Mouse (Mus musculus): ENCODE measurements at regions not wholly inside any gene's neighbourhood (a gene's known extent, or its start where the extent isn't known, plus 50 kb on each side); places are given as distances from the start of the nearest gene placed in this dataset.

GRCm38 (mm10) chrX:13357149-13357783, 76.5 kb downstream of the Ddx3x start:
- H3K79me2 ChIP-seq (ENCODE audit: control insufficient read depth, insufficient read depth, low read length, poor library complexity): no peaks in the 10 kb centered on the region
- no peaks in the 10 kb centered on the region for H3K9me3 ChIP-seq (replicated peaks; ENCODE audit: insufficient read depth, low read length)
- no peaks in the 10 kb centered on the region for H3K4me1 ChIP-seq (ENCODE audit: control insufficient read depth in 1 of 2, insufficient read depth in 2 of 2, low read length in 2 of 2)
- H3K27me3 ChIP-seq (ENCODE audit: control insufficient read depth in 1 of 2, insufficient read depth in 2 of 2, low read length in 2 of 2): no peaks in the 10 kb centered on the region
- no peak overlapping the region for H3K9ac ChIP-seq (ENCODE audit: control insufficient read depth, low read depth, low read length, poor library complexity, severe bottlenecking)
- DNase-seq (ENCODE audit: low read depth, low spot score): no peak
- H3K4me3 ChIP-seq (ENCODE audit: control insufficient read depth in 1 of 2, insufficient read depth in 1 of 2, low read depth in 2 of 2, low read length in 2 of 2): no peak overlapping the region
- no peak for TF ChIP-seq RCOR1 (IDR thresholded peaks at IDR 0.05; ENCODE audit: low read depth, low read length)
- no peak for TF ChIP-seq NELFE (IDR thresholded peaks at IDR 0.05; ENCODE audit: low read depth, low read length)
- no peak overlapping the region for H3K27ac ChIP-seq (ENCODE audit: control insufficient read depth, low read depth, low read length)
- no peaks in the 10 kb centered on the region for H3K36me3 ChIP-seq (ENCODE audit: control insufficient read depth in 1 of 2, insufficient read depth in 2 of 2, low read length in 2 of 2)

GRCm38 (mm10) chrX:13357973-13358372, 77.2 kb downstream of the Ddx3x start:
- Histone ChIP-seq H3K79me2 (ENCODE audit: control insufficient read depth, insufficient read depth, low read length, poor library complexity) (no peaks in the 10 kb centered on the region), H3K36me3 (ENCODE audit: control insufficient read depth in 1 of 2, insufficient read depth in 2 of 2, low read length in 2 of 2) (no peaks in the 10 kb centered on the region)
- TF ChIP-seq SIN3A (IDR thresholded peaks at IDR 0.05; ENCODE audit: low read length) (no peak), CHD2 (IDR thresholded peaks at IDR 0.05; ENCODE audit: low read length) (no peak), BHLHE40 (IDR thresholded peaks at IDR 0.05; ENCODE audit: borderline replicate concordance, low read depth, low read length) (no peak), MYB (IDR thresholded peaks at IDR 0.05; ENCODE audit: low read depth, low read length) (no peak), USF1 (IDR thresholded peaks at IDR 0.05; ENCODE audit: low read depth, low read length) (no peak), TBP (IDR thresholded peaks at IDR 0.05; ENCODE audit: low read depth, low read length) (no peak)

GRCm38 (mm10) chrX:13360436-13360835, 79.7 kb downstream of the Ddx3x start:
- H3K9ac ChIP-seq (ENCODE audit: control insufficient read depth, low read depth, low read length, poor library complexity, severe bottlenecking): no peak overlapping the region
- TF ChIP-seq ELF1 (IDR thresholded peaks at IDR 0.05; ENCODE audit: low read depth, low read length) (no peak), NELFE (IDR thresholded peaks at IDR 0.05; ENCODE audit: low read depth, low read length) (no peak), MAX (IDR thresholded peaks at IDR 0.05; ENCODE audit: low read length) (no peak), ZNF384 (IDR thresholded peaks at IDR 0.05; ENCODE audit: low read depth, low read length) (no peak), POLR2AphosphoS2 (IDR thresholded peaks at IDR 0.05; ENCODE audit: low read length) (no peak), JUND (IDR thresholded peaks at IDR 0.05; ENCODE audit: low read depth, low read length) (no peak), POLR2AphosphoS5 (IDR thresholded peaks at IDR 0.05; ENCODE audit: borderline replicate concordance, low read depth, low read length) (no peak), EP300 (IDR thresholded peaks at IDR 0.05; ENCODE audit: low read depth in 1 of 2, low read length in 2 of 2) (no peak), MYB (IDR thresholded peaks at IDR 0.05; ENCODE audit: low read depth, low read length) (no peak), KAT2A (conservative IDR thresholded peaks at IDR 0.05; ENCODE audit: low read depth, low read length) (no peak), ZMIZ1 (IDR thresholded peaks at IDR 0.05; ENCODE audit: low read depth, low read length) (no peak), E2F4 (IDR thresholded peaks at IDR 0.05; ENCODE audit: borderline replicate concordance, low read depth, low read length) (no peak), RAD21 (IDR thresholded peaks at IDR 0.05; ENCODE audit: low read depth, low read length) (no peak), SMC3 (IDR thresholded peaks at IDR 0.05; ENCODE audit: low read depth, low read length) (no peak), HCFC1 (IDR thresholded peaks at IDR 0.05; ENCODE audit: low read depth, low read length) (no peak)
- no peaks in the 10 kb centered on the region for H3K79me2 ChIP-seq (ENCODE audit: control insufficient read depth, insufficient read depth, low read length, poor library complexity)
- H3K9me3 ChIP-seq (replicated peaks; ENCODE audit: insufficient read depth, low read length): no peaks in the 10 kb centered on the region
- H3K4me1 ChIP-seq (ENCODE audit: control insufficient read depth in 1 of 2, insufficient read depth in 2 of 2, low read length in 2 of 2): no peaks in the 10 kb centered on the region
- H3K36me3 ChIP-seq (ENCODE audit: control insufficient read depth in 1 of 2, insufficient read depth in 2 of 2, low read length in 2 of 2): no peaks in the 10 kb centered on the region
- no peak overlapping the region for H3K4me3 ChIP-seq (ENCODE audit: control insufficient read depth in 1 of 2, insufficient read depth in 1 of 2, low read depth in 2 of 2, low read length in 2 of 2)
- no peak for DNase-seq (ENCODE audit: low read depth, low spot score)
- H3K27me3 ChIP-seq (ENCODE audit: control insufficient read depth in 1 of 2, insufficient read depth in 2 of 2, low read length in 2 of 2): no peaks in the 10 kb centered on the region
- no peak overlapping the region for H3K27ac ChIP-seq (ENCODE audit: control insufficient read depth, low read depth, low read length)

More at GRCm38 (mm10) chrX:13357973-13358372, 77.2 kb downstream of the Ddx3x start:
- no peak overlapping the region for H3K27ac ChIP-seq (ENCODE audit: control insufficient read depth, low read depth, low read length)
- no peak for DNase-seq (ENCODE audit: low read depth, low spot score)
- no peak overlapping the region for H3K4me3 ChIP-seq (ENCODE audit: control insufficient read depth in 1 of 2, insufficient read depth in 1 of 2, low read depth in 2 of 2, low read length in 2 of 2)
- H3K9ac ChIP-seq (ENCODE audit: control insufficient read depth, low read depth, low read length, poor library complexity, severe bottlenecking): no peak overlapping the region
- H3K4me1 ChIP-seq (ENCODE audit: control insufficient read depth in 1 of 2, insufficient read depth in 2 of 2, low read length in 2 of 2): no peaks in the 10 kb centered on the region
- H3K9me3 ChIP-seq (replicated peaks; ENCODE audit: insufficient read depth, low read length): no peaks in the 10 kb centered on the region
- H3K27me3 ChIP-seq (ENCODE audit: control insufficient read depth in 1 of 2, insufficient read depth in 2 of 2, low read length in 2 of 2): no peaks in the 10 kb centered on the region

Data from MEL (cell line).